Mouse (Mus musculus): ENCODE data around the gene Tbl1xr1.
A peak's percentile ranks its signal among the peaks of the same experiment; 100 is the strongest.

Gene Tbl1xr1

GRCm38 (mm10) chr3:22076561-22076935, at the start of gene Tbl1xr1:
Gene Tbl1xr1 (plus strand): TSS chr3:22076652.
- no peak for TF ChIP-seq GATA4 (IDR thresholded peaks at IDR 0.05; ENCODE audit: insufficient replicate concordance, low read length)

GRCm38 (mm10) chr3:22038004-22038403, 38.4 kb upstream of the Tbl1xr1 start:
- TF ChIP-seq GATA4 (IDR thresholded peaks at IDR 0.05; ENCODE audit: insufficient replicate concordance, low read length), result no peak

- no peak for TF ChIP-seq GATA4 (IDR thresholded peaks at IDR 0.05; ENCODE audit: insufficient replicate concordance, low read length)
Measured at GRCm38 (mm10) chr3:22039036-22039795, 37.2 kb upstream of the Tbl1xr1 start.

DNA sequence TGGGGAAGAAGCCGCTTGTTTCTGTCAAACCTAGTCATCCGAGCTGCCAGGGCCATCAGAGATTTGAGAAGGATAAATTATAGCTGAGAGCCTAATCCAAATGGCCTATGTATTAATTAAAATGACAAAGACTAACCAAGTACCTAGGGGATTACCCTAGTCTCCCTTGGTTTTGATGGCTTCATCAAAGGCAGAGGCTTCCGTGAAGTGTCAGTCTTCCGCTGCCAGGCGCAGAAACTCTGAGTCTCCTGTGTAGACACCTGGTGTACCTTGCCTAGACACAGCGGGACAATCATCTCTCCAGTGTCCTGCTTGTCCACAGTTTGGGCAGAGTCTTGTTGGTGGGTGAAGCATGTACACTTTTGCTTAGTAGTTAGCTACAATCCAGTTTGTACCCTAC, 35.8 kb upstream of the Tbl1xr1 start:
- TF ChIP-seq GATA4 (IDR thresholded peaks at IDR 0.05; ENCODE audit: insufficient replicate concordance, low read length), result no peak

DNA sequence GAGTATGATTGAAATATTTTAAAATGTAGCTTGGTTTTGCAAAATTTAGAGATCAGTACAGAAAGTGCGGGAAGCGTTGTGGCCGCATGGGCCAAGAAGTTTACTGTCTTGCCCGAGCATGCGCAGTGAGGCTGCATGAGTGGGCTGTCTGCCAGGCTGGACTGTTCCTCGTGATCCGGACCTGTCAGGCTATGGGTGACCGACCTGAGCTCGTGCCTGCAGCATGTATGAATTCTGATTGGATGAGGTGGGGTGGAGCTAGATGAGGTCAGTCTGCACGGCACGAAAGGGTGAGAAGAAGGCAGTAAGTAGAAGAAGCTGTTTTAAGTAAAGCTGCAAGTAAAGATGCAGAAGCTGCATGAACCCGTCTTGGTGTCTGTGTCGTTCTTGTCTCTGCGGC, 29.2 kb upstream of the Tbl1xr1 start:
- no peak for TF ChIP-seq GATA4 (IDR thresholded peaks at IDR 0.05; ENCODE audit: insufficient replicate concordance, low read length)

DNA sequence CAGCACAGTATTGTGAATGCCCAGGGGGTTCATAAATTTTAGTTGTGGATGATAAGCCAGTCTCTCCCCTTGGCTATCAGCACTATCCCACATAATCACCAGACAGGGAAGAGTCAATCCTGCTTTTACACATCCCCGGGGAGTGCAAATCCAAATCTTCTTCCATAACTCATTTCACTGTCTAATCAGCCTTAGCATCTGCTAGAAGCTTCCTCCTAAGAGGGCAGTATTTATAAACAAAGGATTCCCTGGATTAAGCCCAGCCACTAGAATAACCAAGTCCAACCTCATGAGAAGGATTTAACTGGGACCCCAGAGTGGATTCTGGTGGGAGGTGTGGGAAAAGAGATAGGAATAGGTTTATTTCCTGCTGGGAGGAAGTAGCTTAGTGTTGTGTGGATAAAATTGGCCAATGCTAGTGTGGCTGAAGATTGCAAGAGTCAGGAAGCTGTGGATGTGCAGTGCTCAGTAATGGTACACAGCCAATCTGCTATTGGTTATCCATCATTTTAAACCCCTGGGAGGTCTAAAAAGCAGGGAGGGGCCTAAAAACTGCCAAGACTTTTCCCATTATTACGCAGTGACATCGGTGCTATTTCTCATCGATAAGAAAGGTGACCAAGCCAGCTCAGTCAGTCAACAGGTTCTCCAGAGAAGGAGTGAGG, 19.7 kb upstream of the Tbl1xr1 start:
- TF ChIP-seq GATA4 (IDR thresholded peaks at IDR 0.05; ENCODE audit: insufficient replicate concordance, low read length), result no peak

DNA sequence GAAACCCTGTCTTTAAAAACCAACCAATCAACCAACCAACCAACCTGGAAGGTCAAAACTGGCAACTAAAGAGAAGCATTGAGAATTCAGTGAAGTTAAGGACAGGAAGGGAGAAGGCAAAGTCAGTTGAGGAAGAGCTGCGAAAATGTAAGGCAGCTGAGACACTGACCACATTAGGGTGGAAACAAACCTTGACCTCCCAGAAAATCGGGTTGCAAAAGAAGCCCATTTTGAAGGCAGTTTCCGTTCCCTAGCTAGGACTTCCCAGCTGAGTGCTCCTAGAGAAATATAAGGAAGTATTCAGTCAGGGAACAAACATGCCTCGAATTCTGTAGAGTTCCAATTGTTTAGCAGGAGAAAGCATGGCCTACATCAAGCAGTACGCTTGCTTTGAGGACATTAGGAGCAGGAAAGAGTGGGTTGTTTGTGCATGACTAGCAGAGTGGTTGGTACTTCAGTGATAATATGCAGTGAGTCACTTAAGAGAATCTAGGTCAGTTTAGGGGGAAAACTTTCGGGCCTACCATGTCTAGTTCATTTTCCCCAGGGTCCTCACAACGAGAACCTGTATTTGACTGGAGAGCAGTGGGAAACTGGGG, 18.1 kb upstream of the Tbl1xr1 start:
- no peak for TF ChIP-seq GATA4 (IDR thresholded peaks at IDR 0.05; ENCODE audit: insufficient replicate concordance, low read length)

DNA sequence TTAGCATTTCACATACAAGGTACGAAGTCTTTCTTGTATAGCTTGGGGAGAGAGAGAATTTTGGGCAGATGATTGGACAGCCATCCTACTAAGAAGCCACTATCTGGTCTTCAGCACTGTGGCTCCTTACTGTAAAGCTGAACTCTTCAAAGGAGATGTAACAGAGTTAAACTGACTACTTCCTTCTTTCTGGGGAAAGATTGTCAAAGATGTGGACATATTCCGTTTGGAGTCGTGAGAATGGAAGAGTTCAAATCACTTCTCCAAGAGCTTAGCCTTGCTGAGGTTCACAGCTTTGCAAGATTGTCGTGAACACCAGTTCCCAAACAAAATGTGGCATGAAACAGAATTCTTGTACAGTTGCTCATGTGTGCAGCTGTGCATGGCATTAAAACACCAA, 15.3 kb upstream of the Tbl1xr1 start:
- no peak for TF ChIP-seq GATA4 (IDR thresholded peaks at IDR 0.05; ENCODE audit: insufficient replicate concordance, low read length)

DNA sequence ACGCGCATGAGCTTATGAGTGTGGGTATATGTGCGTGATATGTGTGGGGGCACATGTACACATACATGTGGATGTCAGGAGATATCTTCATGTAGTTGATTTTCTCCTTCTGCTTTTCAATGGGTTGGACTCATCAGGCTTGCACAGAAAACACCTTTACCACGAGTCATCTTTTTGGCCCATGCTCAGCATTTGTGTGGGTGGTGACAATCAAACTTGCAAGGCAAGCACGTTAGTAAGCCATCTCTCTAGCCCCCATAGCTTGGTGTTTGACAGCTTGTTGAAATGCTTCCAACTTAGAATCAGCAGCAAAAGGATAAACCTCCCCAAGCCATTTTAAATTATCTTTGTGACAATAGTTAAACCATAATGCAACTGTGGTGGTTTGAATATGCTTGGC, 7.8 kb upstream of the Tbl1xr1 start:
- TF ChIP-seq GATA4 (IDR thresholded peaks at IDR 0.05; ENCODE audit: insufficient replicate concordance, low read length), result no peak

DNA sequence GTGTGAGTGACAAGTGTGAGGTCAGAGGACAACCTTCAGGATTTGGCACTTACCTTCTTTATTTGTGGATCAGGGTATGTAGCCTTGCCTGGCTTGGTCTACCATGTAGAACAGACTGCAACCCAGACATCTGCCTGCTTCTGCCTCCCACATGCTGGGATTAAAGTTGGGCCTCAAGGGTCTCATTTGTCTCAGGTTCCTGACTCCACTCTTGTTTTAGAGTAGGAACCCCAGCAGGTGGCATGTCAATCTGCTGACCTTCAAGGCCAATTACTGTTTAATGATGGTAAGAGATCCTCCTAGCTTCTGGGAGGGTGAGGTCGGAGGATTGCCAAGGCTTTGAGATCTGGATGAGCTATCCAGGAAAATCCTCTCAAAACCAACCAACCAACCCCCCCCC, 2.5 kb upstream of the Tbl1xr1 start:
- no peak for TF ChIP-seq GATA4 (IDR thresholded peaks at IDR 0.05; ENCODE audit: insufficient replicate concordance, low read length)

GRCm38 (mm10) chr3:22074591-22075294, 1.7 kb upstream of the Tbl1xr1 start:
- TF ChIP-seq GATA4 (IDR thresholded peaks at IDR 0.05; ENCODE audit: insufficient replicate concordance, low read length), result peak; percentile 54

- TF ChIP-seq GATA4 (IDR thresholded peaks at IDR 0.05; ENCODE audit: insufficient replicate concordance, low read length), result no peak
Measured at GRCm38 (mm10) chr3:22075517-22075886, 950 bp upstream of the Tbl1xr1 start.

GRCm38 (mm10) chr3:22075887-22076560, 428 bp upstream of the Tbl1xr1 start:
- TF ChIP-seq GATA4 (IDR thresholded peaks at IDR 0.05; ENCODE audit: insufficient replicate concordance, low read length), result no peak

DNA sequence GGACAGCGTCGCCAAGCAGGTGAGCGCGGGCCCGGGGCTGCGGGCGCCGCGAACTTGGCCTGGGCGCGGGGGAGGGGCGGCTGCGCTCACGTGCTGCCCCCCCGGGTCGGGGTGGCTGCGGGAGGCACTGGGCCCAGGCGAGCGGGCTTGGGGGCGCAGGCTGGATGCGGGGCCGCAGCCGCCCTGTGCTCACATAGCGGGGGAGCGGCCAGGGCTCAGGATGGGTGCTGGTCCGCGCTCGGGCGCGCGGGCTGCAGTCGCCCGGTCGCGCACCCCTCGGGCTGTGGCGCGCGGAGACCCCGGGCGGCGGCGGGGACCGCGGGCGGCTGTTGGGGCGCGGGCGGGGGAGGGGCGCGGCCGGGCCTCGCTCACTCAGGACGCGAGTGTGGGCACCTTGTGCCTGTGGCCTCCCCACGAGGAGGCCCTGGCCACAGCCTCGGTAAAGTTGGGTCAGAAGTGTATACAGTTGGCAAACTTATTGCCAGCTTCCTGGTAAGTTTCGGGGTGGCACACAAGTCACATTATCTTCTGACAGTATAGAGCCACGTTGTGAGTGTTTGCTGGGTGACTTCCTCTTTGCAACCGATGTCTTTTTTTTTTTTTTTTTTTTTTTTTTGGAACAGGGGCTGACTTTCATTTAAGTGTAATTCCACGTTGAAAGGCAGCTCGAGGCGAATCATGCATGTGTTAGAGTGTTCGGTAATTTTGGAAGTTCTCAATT, 644 bp downstream of the Tbl1xr1 start:
- no peak for TF ChIP-seq GATA4 (IDR thresholded peaks at IDR 0.05; ENCODE audit: insufficient replicate concordance, low read length)
